Mouse (Mus musculus) left cerebral cortex, postnatal 4 days (tissue): ENCODE measurements around the gene Trim31. TPM values are rescaled to one million over a fixed set of nuclear protein-coding genes. Genes with fewer than 3 reads are reported as not detected.
"Not testable (repeated sequence)": the region's sequence is repeated elsewhere in the genome, so short reads cannot be mapped to it uniquely, and the experiment has no call there.

ENCODE experiments used
- DNase-seq: peaks from one replicate; pipeline ENCODE4 v3.0.0-alpha.2; 2022
- intact Hi-C: fragments of 180-260 bp; cut with DNase I; formaldehyde crosslinking; loops from one replicate; pipeline ENCODE4 v1.15.1; 2025
- total RNA-seq, 2 experiments: library from RNA; stranded (reverse); gene quantifications; 2 replicates each; pipeline ENCODE4 v1.2.3; 2021

The Trim31 gene
- total RNA-seq = not detected

GRCm38 (mm10) chr17:36897552-36898205 is at the start of gene Trim31:
Trim31 (plus strand) TSS chr17:36898118.
- intact Hi-C loops = no loop called here
- DNase-seq = no peak

- intact Hi-C loops = no loop called here
- no peak for DNase-seq
Measured at GRCm38 (mm10) chr17:36848911-36849310, 49.0 kb upstream of the Trim31 start.

GRCm38 (mm10) chr17:36849992-36850391 is 47.9 kb upstream of the Trim31 start:
- intact Hi-C loops = no loop called here
- DNase-seq = no peak

- intact Hi-C loops = no loop called here
- DNase-seq = no peak
Measured at GRCm38 (mm10) chr17:36851200-36851599, 46.7 kb upstream of the Trim31 start.

GRCm38 (mm10) chr17:36851627-36852026 is 46.3 kb upstream of the Trim31 start:
- intact Hi-C loops = no loop called here
- DNase-seq = no peak

GRCm38 (mm10) chr17:36855484-36855883 is 42.4 kb upstream of the Trim31 start:
- no peak for DNase-seq
- intact Hi-C loops = no loop called here

DNA sequence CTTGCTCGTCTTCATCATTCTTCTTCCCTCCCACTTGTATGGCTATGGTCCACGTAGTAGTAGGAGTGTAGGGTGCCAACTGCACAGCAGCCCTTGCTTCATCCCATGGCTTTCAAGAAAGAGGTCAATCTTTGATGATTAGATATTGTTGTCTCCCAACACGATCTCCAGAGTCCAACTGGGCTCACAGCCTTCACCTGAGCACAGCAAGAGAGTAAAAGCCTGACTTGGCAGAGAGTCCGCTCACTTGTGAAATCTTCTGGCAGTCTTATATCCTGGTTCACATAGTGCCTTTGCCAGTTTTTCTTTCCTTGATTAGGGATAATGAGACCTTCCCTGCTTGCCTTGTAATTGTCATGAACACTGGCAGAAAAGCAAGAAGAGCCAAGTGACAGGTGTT is 41.7 kb upstream of the Trim31 start:
- intact Hi-C loops = no loop called here
- DNase-seq = no peak

DNA sequence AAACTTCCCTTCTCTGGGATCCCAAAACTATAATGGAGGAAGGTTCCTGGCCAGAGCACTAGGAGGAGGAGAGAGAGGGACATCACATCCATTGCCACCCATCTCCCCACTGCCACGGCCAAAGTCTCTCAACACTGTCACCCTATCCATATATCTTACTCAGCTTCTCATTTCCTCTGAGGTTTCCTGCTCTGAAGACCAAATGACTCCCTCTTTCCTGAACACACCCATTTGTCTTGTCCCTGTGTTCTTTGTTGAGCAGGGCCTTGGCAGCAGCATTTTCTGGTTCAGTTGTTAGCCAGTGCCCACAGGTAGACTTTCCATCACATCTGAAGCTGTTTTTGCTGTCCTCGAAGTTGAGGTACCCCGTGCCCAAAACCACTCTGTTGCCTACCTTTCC is 39.7 kb upstream of the Trim31 start:
- intact Hi-C loops = no loop called here
- DNase-seq = no peak

DNA sequence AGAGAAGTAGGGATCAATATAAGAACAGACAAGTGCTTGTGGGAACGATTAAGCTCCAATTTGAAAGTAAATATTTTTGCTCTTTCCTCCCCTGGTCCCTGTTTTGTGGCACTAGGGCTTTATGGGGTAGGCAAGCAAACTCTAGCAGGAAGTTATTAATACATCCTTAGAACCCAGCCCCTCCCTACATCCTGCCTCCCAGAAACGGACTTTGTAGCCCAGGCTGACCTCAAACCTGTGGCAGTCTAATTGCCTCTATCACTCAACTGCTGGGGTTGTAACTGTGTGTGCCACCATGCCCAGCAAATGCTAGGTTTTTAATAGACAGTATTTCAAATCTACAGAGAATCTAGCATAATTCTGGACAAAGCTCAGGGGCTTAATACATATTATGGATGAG is 36.2 kb upstream of the Trim31 start:
- intact Hi-C loops = no loop called here
- DNase-seq = no peak

- intact Hi-C loops = no loop called here
- DNase-seq = no peak
Measured at GRCm38 (mm10) chr17:36866719-36867527, 31.0 kb upstream of the Trim31 start, which contains the start of gene Trim15. Trim15 (minus strand) TSS chr17:36867210.

DNA sequence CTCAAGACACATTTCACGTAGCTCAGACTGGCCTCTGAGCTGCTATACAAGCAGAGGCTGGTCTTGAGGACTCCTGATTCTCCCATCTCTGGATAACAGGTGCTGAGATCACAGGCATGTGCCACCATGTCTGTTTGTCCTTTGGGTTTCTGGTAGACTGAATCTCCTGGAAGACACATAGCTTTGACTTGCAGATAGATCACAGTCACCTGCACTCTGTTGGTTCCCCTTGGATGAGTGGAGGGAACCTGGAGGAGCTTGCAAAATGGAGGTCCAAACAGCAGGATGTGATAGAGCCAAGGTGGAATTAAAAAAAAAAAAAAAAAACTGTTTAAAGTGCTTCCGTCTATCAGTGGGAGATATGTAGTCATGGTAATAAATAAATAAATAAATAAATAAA is 29.1 kb upstream of the Trim31 start:
- no peak for DNase-seq
- intact Hi-C loops = no loop called here

DNA sequence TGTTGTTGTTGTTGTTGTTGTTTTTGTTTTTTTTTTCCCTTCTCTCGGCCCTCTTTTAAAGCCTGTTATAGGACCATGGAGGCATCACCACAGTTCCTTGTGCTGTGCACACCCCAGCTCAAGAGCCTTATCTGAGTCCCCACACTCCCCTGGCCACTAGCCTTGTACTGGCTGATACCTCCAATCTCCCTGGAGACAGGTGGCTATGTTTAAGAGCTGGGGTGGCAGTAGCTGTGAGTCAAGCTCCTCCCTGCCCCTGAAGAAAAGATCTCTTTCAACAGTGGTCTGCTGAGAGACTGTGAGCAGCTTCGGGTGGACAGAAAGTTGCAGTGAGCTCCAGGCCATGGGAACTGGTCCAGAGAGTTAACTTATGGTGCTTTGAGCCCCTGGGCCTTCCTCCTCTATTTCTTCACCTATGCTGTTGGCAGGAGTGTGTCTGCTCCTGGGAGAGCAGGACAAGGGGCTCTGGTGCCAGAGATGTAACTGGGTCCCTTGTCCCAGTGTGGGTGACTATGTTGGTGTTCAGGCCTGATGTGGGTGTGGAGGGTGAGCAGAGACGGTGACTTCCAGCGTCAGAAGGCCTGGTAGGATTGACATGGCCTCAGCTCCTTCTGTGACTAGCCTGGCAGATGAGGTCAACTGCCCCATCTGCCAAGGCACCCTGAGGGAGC is 28.5 kb upstream of the Trim31 start, which contains the start of gene Trim10:
Gene Trim10 (plus strand): TSS at position 291 of the 671 bp plus-strand sequence.
- DNase-seq = no peak
- intact Hi-C loops = no loop called here

- intact Hi-C loops = no loop called here
- DNase-seq = peak; percentile 32
Measured at GRCm38 (mm10) chr17:36869955-36870810, 27.7 kb upstream of the Trim31 start.

DNA sequence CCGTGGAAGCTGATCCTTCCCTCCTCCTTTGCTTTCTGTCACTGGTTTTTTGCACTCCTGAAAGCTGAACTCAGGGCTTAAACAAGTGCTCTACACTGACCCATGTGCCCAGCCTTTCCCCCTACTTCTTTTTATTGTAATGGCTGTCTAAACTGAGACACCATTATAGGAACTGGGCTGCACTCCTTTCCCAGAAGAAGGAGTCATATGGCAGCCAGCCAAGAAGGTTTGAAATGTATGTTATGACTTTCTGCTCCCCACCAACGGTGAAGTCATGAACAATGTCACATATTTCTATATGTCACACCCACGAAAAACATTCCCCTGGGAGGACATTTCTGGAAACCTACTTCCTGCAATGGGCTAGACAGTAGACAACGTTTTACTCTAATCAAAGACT is 23.3 kb upstream of the Trim31 start:
- DNase-seq = no peak
- intact Hi-C loops = no loop called here

GRCm38 (mm10) chr17:36883350-36883749 is 14.6 kb upstream of the Trim31 start:
- DNase-seq = no peak
- intact Hi-C loops = no loop called here

DNA sequence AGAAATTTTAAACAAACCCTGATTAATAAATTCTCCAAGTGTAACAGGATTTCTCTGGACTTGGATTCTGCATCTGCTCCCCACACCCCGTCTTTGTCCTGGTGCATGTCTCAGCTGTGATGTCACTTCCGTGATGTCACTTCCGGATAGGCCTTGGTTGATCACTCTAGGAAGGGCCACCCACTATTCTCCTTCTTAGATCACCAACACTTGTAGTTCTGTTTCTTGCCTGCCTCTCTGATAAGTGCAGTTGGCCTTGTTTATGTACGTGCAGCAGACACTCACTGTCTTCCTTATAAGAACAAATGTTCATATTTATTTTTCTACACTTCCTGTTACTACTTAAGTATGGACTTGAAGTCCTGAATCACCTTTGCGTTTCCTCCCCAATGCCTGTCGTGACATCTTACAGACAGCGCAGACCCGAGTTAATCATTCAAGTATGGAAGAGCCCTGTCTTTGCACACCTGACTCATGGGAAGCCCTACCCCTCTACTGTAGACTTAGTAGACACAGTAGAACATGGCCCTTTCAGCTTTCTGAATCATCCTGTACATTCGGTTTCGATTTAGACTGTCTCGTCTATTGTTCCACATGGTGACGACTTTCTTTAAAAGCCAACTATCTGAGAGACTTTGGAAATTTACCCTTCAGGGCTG is 12.7 kb upstream of the Trim31 start:
- intact Hi-C loops = no loop called here
- DNase-seq = no peak

- DNase-seq = no peak
- intact Hi-C loops = loop anchor here (5.0 kb wide), 1 partner anchor 312 kb away; the partner anchor contains the start of gene Olfr94
Measured at GRCm38 (mm10) chr17:36890073-36890903, 7.6 kb upstream of the Trim31 start, which contains the start of gene Trim40. Trim40 (minus strand) TSS chr17:36890123.

DNA sequence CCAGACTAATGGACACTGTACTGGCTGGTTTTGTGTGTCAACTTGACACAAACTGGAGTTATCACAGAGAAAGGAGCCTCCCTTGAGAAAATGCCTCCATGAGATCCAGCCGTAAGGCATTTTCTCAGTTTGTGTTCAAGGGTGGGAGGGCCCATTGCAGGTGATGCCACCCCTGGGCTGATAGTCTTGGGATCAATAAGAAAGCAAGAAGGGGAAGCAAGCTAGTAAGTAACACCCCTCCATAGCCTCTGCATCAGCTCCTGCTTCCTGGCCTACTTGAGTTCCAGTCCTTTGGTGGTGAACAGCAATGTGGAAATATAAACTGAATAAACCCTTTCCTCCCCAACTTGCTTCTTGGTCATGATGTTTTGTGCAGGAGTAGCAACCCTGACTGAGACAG is 6.4 kb upstream of the Trim31 start:
- intact Hi-C loops = loop anchor here (5.0 kb wide), 1 partner anchor 311 kb away; the partner anchor contains the start of gene Olfr94
- not testable (repeated sequence) for DNase-seq

DNA sequence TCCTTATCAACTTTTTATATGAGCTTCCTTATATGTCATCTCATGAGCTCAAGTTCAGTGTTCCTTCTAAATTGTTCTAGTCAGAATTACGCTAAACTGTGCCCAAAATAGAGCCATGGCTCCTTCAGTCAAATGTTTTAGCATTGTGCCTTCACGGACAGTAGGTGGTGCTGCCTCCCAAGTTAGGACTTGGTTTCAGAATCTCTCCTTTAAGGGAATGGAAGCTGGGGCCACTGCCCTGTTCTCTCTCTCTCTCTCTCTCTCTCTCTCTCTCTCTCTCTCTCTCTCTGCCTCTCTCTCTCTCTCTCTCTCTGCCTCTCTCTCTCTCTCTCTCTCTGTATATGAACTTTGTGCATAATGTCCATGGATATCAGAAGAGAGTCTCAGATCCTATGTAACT is 5.6 kb upstream of the Trim31 start:
- peak; percentile 38 for DNase-seq
- intact Hi-C loops = loop anchor here (5.0 kb wide), 1 partner anchor 310 kb away; the partner anchor contains the start of gene Olfr94
